Mouse (Mus musculus): ENCODE data around the gene Tns3. TPM values are rescaled to one million over a fixed set of nuclear protein-coding genes. Genes with fewer than 3 reads are reported as not detected.
"Not testable (repeated sequence)": the region's sequence is repeated elsewhere in the genome, so short reads cannot be mapped to it uniquely, and the experiment has no call there.

The Tns3 gene
- polyA plus RNA-seq, 1 experiment from 2014 or later: 75.4 TPM

DNA sequence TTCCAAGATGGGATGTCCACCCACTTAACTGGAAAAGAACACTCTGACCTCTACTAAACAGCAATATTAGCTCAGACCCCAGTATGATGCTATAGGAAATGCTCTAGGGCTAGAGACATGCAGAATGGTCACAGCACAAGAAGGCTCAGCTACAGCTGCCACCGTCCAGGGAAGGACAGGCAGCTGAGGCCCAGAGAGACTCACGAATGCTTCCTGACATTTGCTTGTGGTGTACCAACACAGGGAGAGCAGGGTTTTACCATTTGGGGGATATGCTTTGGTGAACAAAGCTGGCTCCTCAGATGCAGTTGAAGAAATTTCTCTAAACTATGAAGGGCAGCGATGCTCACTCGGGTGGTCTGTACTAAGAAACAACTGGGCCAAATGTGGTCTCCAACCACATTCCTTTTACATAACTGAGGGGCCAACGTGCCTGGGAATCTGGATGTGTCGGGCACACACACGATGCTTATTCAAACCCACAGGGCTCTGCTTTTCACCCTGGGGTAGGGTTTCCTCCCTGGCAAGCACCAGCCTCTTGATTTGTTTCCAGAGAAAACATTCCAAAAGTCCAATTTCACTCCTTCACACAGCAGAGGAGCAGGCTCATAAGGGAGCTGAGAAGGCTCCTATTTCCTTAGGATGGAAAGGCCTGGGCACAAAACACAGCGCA lies 124.6 kb downstream of the Tns3 start:
- TF ChIP-seq CTCF (IDR thresholded peaks at IDR 0.05): no peak
- DNase-seq (ENCODE audit: low read depth, low spot score) (peak; percentile 68), ATAC-seq (peak; percentile 79)
- POLR2A ChIA-PET: no interaction called here
- no peaks in the 10 kb centered on the region for H3K27me3 ChIP-seq
- CTCF ChIA-PET: interaction anchor here (1.8 kb wide), 1 partner anchor 8 kb away, joined by 5 read pairs; no protein-coding TSS in a partner anchor
- in situ Hi-C loops (cut with MboI; ENCODE audit: low pct_unique_long_range_greater_than_20kb): loop anchor here (10.0 kb wide), 1 partner anchor 85 kb away; no protein-coding TSS in a partner anchor

DNA sequence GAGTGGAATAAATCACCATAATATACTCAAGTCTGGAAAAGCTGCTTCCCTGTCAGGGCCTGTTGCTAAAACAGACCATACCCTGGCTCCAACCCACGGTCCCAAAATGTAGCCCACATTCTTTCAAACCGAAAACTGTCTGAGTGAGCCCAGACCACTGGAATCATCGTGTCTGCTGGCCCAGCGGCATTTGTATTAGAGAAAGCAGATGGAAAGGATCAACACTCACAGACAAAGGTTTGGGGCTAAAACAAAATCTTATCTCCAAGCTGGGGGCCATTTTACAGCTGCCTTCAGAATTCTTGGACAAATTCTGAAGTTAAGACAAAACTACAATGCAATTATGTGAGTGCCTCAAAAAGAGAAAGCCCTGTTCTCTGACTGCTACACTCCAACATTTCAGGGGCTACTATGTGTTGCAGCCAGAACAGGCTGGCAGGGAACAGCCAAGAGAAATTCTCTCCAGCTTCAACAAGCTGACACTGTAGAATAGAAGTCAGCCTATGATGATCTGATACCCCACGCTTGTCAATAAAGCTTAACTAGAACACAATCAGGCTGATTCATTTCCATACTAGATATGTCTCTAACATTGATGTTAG lies 127.2 kb downstream of the Tns3 start:
- ChIA-PET CTCF (interaction anchor here (0.8 to 2.1 kb wide), 6 partner anchors 13 to 441 kb away, joined by 3 to 7 read pairs (median 3); no protein-coding TSS in a partner anchor), POLR2A (no interaction called here)
- no peaks in the 10 kb centered on the region for H3K27me3 ChIP-seq
- TF ChIP-seq CTCF (IDR thresholded peaks at IDR 0.05): no peak
- DNase-seq (ENCODE audit: low read depth, low spot score): no peak
- ATAC-seq: no peak
- in situ Hi-C loops (cut with MboI; ENCODE audit: low pct_unique_long_range_greater_than_20kb): loop anchor here (10.0 kb wide), 1 partner anchor 88 kb away; no protein-coding TSS in a partner anchor

DNA sequence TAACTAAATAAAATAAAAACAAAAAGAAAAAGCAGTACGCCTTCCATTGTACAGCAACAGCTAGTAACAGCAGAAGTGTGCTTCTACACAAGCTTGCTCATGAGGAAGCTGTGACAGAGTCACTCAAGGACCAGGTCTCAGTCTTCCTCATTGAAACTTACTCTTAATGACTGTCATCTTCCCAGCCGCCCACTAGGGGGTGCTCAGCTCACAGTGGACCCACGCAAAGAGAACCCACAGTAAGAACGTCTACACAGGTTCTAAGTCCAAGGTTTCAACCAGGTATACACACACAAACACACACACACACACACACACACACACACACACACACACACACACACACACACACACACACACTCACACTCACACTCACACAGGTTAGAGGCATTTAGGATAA lies 129.4 kb downstream of the Tns3 start:
- ATAC-seq (no peak), DNase-seq (ENCODE audit: low read depth, low spot score) (no peak)
- CTCF ChIA-PET: interaction anchor here (0.9 to 13.3 kb wide), 14 partner anchors 9 to 335 kb away, joined by 3 to 84 read pairs (median 4); no protein-coding TSS in a partner anchor
- TF ChIP-seq CTCF (IDR thresholded peaks at IDR 0.05): peak; percentile 85
- no peaks in the 10 kb centered on the region for H3K27me3 ChIP-seq
- in situ Hi-C loops (cut with MboI; ENCODE audit: low pct_unique_long_range_greater_than_20kb): loop anchor here (5.0 to 10.0 kb wide), 2 partner anchors 90 to 322 kb away; no protein-coding TSS in a partner anchor
- POLR2A ChIA-PET: interaction anchor here (0.7 to 1.2 kb wide), 2 partner anchors 54 to 327 kb away, joined by 3 to 4 read pairs; no protein-coding TSS in a partner anchor

DNA sequence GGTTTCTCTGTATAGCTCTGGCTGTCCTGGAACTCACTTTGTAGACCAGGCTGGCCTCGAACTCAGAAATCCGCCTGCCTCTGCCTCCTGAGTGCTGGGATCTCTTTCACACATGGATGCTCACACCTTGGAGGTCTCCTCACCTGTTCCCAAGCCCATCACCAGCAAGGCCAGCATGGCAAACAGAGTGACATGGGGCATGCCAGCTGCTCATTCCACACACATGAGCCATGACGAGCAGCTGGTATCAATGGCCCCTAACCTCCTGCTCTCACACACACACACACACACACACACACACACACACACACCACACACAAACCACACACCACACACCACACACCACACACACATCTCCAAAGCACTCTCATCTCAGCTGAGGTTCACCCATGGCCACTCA lies 131.6 kb downstream of the Tns3 start:
- ATAC-seq: not testable (repeated sequence)
- in situ Hi-C loops (cut with MboI; ENCODE audit: low pct_unique_long_range_greater_than_20kb): loop anchor here (5.0 to 10.0 kb wide), 2 partner anchors 92 to 325 kb away; no protein-coding TSS in a partner anchor
- CTCF ChIA-PET: interaction anchor here (1.2 to 13.3 kb wide), 5 partner anchors 9 to 330 kb away, joined by 3 to 84 read pairs (median 20); no protein-coding TSS in a partner anchor

DNA sequence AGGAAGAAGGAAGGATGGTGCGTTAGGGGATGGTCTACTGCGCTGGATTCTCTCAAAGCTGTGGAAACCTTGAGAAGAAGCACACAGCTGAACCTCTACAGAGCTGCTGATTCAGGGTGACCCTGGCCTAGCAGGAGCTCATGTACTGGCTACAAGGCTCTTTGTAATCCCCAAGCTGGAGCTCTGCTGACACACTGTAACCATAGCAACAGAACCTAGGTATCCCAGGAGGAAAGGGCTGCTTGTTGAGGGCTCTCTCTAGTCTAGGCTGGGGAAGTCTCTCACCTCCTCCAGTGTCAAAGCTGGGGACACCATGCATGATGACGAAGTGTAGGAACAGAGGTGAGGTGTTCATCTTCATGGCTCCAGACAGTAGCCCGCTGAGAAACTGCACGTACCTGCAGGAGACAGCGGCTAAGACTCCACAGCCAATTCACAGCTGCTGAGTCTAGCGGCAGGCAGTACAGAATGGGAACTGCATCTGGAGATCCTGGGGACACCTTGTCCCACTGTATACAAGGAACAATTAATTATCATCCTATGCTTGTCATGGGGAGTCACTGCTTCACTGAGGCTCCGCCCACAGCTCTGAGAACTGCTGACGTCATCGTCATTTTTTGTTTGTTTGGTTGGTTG lies 132.1 kb downstream of the Tns3 start:
- H3K27me3 ChIP-seq: no peaks in the 10 kb centered on the region
- POLR2A ChIA-PET: interaction anchor here (1.0 to 1.1 kb wide), 3 partner anchors 37 to 161 kb away, joined by 3 to 4 read pairs (median 3); no protein-coding TSS in a partner anchor
- DNase-seq (ENCODE audit: low read depth, low spot score) (no peak), ATAC-seq (no peak)
- in situ Hi-C loops (cut with MboI; ENCODE audit: low pct_unique_long_range_greater_than_20kb): loop anchor here (5.0 to 10.0 kb wide), 2 partner anchors 93 to 325 kb away; no protein-coding TSS in a partner anchor
- CTCF ChIA-PET: interaction anchor here (1.1 to 13.3 kb wide), 6 partner anchors 8 to 330 kb away, joined by 3 to 84 read pairs (median 4); no protein-coding TSS in a partner anchor
- no peak for TF ChIP-seq CTCF (IDR thresholded peaks at IDR 0.05)

More for the DNA sequence above, 131.6 kb downstream of the Tns3 start:
- POLR2A ChIA-PET: interaction anchor here (1.0 kb wide), 1 partner anchor 37 kb away, joined by 4 read pairs; no protein-coding TSS in a partner anchor
- not testable (repeated sequence) for H3K27me3 ChIP-seq; DNase-seq (ENCODE audit: low read depth, low spot score)

DNA sequence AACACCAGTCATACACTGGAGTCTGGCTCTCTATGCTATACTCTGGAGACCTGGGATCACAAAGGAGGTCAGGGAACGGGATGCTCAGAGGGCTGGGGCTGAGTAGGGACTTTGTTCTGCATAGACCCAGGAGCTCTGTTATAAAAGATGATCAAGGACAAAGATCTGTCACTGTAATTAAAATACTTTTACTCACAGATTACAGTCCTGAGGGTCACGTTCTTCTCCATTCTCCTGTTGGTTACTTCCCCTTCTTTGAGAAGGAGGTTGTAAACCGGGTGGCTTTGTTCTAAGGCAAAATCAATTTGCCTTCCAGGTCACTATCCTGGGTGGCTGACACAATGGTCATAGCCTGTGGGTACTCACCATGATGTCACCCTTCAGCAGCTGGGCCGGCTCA lies 133.8 kb downstream of the Tns3 start:
- in situ Hi-C loops (cut with MboI; ENCODE audit: low pct_unique_long_range_greater_than_20kb): loop anchor here (5.0 to 10.0 kb wide), 2 partner anchors 94 to 327 kb away; no protein-coding TSS in a partner anchor
- H3K27me3 ChIP-seq: no peaks in the 10 kb centered on the region
- POLR2A ChIA-PET: interaction anchor here (0.6 kb wide), 1 partner anchor 103 kb away, joined by 3 read pairs; no protein-coding TSS in a partner anchor
- TF ChIP-seq CTCF (IDR thresholded peaks at IDR 0.05): no peak
- ATAC-seq (no peak), DNase-seq (ENCODE audit: low read depth, low spot score) (no peak)
- CTCF ChIA-PET: interaction anchor here (1.1 to 13.3 kb wide), 3 partner anchors 9 to 106 kb away, joined by 3 to 84 read pairs (median 5); no protein-coding TSS in a partner anchor

DNA sequence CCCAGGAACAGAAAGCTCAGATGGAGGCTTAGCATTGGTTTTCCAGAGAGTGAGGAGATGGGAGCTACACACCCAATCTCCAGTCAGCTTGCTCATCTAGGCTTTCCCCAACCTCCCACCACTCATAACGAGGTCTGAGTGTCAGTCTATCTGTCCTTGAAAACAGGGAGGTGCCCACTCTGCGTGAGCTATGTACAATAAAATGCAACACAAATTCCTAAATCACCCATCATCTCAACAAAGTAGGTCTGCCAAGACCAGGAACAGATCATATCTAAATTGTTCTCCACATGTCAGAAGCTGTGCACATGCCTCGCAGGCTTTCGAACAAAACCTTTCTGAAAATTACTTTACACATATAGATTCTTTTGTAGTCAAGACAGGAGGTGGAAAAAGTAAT lies 134.3 kb downstream of the Tns3 start:
- ATAC-seq: no peak
- TF ChIP-seq CTCF (IDR thresholded peaks at IDR 0.05): no peak
- POLR2A ChIA-PET: no interaction called here
- H3K27me3 ChIP-seq: no peaks in the 10 kb centered on the region
- CTCF ChIA-PET: interaction anchor here (0.8 to 13.3 kb wide), 3 partner anchors 64 to 330 kb away, joined by 3 to 84 read pairs (median 4); no protein-coding TSS in a partner anchor
- in situ Hi-C loops (cut with MboI; ENCODE audit: low pct_unique_long_range_greater_than_20kb): loop anchor here (5.0 to 10.0 kb wide), 2 partner anchors 95 to 327 kb away; no protein-coding TSS in a partner anchor
- DNase-seq (ENCODE audit: low read depth, low spot score): no peak

DNA sequence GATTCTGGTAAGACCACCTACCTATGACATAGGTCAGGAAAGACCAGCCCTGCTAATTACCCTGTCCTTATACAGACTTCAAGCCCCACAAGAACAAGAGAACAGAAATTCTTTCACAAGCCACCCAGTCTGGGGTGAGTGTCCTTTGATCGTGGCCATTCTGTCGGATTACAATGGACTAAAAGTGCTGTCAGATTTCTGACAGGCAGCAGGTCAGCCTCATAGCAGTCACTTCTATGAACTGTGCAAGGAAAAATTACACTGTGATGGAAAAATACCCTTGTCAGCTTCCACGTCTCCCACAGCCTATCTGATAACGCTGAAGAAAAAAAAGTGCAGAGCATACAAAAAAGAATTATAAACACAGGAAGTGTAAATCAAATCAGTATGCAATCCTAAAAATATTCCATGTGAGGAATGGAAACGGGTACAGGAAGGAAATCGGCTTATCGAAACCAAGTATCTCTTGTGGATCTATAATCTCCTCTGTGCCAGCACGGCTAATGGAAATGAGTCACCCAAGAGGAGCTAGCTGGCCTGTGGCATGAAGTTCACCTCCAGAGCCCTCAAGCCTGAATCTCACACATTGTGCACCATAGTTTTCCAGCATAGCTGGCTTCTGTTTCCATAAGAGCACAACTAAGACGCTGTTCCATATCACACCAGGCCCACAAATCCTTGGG lies 138.7 kb downstream of the Tns3 start:
- ATAC-seq (no peak), DNase-seq (ENCODE audit: low read depth, low spot score) (no peak)
- in situ Hi-C loops (cut with MboI; ENCODE audit: low pct_unique_long_range_greater_than_20kb): no loop called here
- ChIA-PET CTCF (interaction anchor here (1.2 to 13.3 kb wide), 7 partner anchors 8 to 132 kb away, joined by 3 to 84 read pairs (median 6); no protein-coding TSS in a partner anchor), POLR2A (no interaction called here)
- no peak for TF ChIP-seq CTCF (IDR thresholded peaks at IDR 0.05)
- H3K27me3 ChIP-seq: no peaks in the 10 kb centered on the region
